Mouse (Mus musculus) mouse embryonic stem cell (cell line): Measurements from ENCODE around the gene Fam124a.

ENCODE experiments used
- in situ Hi-C, 2 experiments: fragments of 300-500 bp; cut with MboI; formaldehyde crosslinking; loops; 1 replicate in 1 of 2; 3 replicates in 1 of 2; pipeline ENCODE4 v1.14.3; 2019 to 2020; ENCODE audit warnings: low sequenced_read_pairs in 2 of 2, low pct_unique_long_range_greater_than_20kb in 1 of 2, mixed read lengths in 1 of 2; ENCODE audit not compliant: unreplicated experiment in 1 of 2

The Fam124a gene

DNA sequence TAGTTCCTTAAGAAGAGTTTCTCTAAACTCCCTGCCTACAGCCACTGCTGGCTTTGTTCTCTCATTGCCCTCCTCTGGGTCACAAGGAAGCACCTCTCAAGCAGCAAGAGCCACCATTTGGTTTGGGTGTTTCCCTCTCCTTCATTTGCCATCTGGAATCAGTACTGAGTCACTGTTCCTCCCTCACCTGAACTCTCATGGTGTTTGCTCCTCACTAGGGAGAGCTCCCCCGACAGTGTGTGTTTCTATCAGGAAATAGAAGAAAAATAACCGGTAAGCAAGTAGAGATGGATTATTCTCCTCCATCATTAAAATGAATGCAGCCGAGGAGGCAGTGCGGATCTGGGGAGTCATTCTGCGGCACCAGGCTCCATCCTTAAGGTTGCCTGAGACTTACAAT, 13.9 kb downstream of the Fam124a start:
- in situ Hi-C loops, result no loop called here

DNA sequence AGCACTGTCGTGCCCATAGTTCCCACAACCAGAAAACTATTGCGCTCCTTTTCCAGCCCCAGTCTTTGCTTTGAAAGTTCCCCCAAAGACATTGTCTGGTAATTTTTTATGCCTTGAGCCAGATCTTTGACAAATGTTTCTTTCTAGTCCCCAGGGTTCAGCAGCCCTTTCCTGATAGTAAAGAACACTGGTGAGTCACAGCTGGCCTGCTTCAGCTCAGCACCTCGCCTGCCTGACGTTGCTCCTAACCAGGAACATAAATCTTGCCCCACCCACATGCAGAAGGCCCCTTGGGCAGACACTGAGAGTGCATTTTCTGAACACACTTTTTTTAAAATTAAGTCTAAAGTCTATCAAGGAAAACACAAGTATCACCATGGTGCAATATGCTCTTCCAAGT, 14.8 kb downstream of the Fam124a start:
- in situ Hi-C loops, result no loop called here

DNA sequence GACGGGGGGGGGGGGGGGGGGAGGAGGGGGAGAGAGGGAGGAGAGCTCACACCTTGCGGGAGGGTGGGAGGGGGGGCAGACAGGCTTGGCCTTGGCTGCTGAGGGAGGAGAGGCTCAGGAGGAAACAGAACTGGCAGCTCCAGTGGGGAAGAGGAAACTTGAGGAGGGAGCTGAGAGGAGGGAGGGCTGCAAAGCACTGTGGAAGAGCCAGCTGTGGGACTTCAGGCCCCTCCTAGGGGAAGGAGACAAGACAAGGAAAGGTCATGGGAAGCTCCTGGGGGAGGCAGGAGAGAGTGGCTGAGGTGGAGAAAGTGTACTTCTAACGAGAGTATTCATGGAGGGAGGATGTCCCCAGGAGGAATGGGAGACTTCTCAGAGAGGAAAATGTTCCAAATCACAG, 17.9 kb downstream of the Fam124a start:
- in situ Hi-C loops, result no loop called here

DNA sequence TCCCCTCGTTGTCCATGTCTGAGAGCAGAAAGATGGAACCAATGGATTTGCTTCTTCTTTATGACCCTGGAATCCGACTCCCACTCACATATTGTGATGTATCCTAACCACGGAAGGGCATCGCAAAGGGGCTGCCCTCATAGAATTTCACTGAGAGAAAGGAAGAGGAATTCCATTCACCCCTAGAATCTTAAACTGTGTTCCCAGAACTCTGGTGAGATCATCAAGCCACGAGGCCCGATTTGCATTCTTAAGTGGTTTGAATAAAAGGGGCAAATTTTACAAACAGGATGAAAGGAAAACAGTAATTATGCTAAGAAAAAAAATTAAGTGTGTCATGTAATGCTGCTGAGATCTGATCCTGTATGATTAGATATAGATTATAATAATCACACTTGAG, 19.4 kb downstream of the Fam124a start:
- in situ Hi-C loops, result no loop called here

DNA sequence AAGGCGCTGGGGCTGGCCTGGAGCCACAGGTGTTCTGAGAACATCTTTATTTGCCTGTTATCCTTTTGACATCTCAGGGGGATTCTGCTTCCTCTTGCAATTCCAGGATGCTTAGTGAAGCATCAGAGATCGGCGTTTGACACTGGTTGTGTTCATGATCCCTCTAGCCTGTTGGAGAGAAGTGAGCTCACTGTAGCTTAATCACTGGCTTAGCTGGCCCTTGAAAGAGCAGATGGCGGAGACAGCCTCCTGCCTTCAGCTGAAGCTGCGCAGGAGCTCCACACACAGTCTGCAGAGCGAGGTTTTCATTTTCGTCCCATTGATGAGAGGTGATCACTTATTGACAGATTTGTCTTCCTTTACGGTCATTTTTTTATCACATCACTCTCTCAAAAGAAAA, 20.3 kb downstream of the Fam124a start:
- in situ Hi-C loops, result no loop called here

DNA sequence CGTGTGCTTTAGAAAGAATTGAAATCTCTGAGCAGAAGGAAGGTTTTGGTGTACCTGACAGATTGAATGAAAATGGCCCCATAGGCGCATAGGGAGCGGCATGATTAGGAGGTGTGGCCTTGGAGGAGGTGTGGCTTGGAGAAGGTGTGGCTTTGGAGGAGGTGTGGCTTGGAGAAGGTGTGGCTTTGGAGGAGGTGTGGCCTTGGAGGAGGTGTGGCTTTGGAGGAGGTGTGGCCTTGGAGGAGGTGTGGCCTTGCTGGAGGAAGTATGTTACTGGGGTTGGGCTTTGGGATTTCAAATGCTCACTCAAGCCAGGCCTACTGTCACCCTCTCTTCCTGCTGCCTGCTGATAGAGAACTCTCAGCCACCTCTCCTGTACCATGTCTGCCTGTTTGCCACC, 25.4 kb downstream of the Fam124a start:
- in situ Hi-C loops, result no loop called here

DNA sequence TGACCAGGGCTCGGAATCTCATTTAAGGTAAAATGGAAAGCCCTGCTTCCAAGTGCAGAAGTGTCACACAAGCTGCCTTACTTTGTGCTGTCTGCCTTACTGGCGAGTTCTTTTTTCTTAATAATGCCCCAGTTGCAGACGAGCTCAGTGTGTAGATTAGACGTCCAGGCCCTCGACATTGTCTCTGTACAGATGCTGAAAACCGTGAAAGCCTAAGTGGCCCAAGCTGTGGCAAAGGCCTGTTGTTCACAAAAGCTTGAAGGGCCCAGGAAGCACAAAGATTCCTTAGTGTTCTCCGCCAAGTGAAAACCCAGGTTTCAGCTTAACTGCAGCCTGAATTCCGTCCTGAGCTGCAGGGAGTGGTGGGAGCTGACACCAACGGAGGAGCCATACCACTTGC, 26.2 kb downstream of the Fam124a start:
- in situ Hi-C loops, result no loop called here

DNA sequence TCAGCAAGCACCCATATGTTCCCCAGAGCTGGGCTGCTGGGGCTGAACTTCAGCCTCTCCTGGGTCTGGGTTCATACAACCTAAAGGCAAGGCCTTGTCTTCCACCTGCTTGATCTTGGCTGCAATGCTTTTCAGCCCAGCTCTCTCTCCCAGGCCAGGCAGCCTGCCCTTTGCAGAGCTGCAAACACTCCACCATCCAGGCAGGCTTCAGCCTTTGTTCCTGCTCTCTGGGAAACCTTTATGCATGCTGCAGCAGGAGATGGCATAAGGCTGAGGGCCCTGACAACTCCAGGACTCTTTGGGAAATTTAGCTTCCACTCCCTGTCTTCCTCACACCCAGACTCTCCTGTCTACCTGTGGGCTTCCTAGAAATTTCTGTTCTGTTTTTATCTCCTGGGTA, 29.1 kb downstream of the Fam124a start:
- in situ Hi-C loops, result no loop called here

DNA sequence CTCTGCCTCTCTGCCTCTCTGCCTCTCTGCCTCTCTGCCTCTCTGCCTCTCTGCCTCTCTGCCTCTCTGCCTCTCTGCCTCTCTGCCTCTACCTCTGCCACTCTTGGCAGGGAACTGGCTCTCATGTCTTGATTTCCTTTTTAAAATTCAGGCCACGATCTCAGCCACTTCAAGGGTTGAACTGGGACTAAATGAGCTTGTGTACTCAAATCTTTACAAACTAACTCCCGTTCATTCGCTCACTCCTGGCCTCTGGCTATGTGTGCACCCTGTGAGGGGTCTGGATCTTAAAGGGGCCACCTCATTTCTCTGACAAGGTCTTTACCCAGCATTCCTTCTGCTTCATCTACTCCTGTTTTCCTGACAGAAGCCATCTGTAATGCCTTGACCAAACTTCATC, 29.8 kb downstream of the Fam124a start:
- in situ Hi-C loops, result no loop called here

DNA sequence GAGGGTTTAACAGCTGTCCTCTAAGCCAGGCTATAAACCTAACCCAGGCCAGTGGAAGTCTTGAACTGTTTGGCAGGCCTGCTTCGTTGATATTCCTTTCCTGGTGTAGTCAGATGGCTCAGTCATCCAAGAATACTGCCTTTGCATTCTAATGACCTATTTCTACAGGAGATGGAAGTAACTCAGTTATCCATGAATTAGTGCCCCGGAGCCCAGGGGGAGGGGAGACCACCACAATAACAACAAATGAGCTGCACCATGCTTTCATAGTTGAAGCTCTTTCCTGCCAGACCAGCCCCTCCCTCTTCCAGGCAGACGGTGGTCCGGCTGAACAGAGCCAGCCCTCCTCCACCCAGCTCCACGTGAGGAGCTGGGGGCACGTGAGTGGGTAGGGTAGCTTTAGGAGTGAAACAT, 44.6 kb downstream of the Fam124a start:
- in situ Hi-C loops, result no loop called here

DNA sequence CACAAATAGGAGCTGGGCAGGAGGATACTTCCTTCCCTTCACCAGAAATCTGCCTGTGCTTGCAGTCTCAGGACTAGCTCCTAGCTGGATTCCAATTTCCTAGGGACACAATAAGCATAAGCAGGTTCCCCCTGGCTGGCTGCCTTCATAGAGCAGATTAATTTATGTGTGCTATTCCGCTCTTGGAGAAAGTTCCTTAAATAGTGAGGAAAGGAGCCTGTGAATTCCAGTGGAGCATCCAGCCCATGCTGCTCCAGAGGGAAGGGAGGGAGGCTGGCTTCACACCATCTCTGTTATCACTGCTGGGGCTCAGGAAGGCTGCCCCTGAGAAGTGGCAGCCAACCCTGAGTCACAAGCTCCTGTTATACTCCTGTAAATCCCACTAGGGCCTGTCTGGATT, 46.7 kb downstream of the Fam124a start:
- in situ Hi-C loops, result no loop called here

DNA sequence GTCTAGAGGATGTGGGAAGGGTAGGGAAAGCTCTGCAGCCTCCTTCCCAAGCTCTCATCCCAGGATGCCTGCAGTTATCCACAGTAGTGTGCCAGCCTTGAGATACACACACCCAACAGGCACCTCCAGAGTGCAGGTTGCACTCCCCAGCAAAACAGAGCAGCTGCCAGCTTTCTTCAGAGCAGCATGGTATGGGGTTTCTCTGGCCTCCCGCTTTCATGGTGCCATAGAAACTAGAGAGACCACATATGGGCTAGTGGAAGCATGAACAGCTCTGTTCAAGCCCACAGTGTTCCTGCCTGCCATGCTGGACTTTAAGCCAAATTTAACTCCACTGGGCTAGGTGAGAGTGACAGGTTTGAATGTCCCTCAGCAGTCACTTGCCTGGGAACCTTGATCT, 47.3 kb downstream of the Fam124a start:
- in situ Hi-C loops, result no loop called here

DNA sequence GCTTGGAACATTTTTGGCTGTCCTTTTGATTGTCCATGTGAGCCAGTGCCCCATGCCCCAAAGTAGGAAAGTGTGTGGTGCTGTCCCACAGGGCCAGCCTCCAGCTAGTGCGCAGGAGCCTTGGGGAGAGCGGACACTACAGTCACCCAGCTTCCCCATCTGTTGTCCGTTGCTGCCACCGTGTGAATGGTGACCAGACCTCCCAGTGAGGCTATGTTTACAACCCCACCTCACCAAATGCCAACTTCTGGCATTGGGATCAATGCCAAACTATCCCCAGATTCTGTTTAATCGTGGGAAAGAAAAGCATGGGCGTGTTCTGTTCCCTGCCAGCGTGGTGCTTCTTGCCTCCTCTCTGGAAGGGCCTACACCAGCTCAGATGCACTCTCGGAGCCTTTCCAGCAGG, 52.3 kb downstream of the Fam124a start:
- in situ Hi-C loops, result no loop called here

DNA sequence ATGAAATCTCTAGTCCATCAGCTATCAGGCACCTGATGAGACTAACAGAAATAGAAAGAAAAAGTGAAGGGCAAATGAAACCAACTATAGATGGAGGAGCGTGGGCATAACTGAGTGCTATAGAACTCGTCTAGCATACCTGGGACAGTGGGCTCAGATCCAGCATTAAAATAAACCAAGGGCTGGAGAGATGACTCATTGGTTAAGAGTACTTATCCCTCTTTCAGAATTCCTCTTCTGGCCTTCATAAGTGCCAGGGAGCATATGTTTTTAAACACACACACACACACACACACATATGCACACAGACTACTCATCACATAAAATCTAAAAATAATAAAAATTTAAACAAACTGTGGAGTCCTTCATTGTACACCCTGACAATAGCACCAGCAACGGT, 54.4 kb downstream of the Fam124a start:
- in situ Hi-C loops, result no loop called here

DNA sequence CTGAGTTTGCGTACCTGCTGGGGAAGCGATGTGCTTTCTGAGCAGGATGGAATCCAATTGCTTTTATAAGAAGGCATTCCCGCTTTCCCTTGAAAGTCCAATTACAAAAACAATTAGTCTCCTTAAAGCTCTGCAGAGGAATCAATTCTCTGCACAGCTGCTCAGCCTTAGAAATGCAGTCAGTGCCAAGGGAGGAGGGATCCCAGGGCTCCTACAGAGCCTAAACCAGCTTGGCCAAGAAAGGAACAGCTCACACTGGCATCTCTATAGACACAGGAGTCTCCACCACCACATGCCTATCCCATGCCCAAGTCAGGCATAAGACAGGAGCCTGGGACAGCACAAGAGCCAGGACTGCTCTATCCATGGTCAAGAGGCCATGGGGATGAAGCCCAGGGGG, 66.9 kb downstream of the Fam124a start:
- in situ Hi-C loops, result no loop called here

DNA sequence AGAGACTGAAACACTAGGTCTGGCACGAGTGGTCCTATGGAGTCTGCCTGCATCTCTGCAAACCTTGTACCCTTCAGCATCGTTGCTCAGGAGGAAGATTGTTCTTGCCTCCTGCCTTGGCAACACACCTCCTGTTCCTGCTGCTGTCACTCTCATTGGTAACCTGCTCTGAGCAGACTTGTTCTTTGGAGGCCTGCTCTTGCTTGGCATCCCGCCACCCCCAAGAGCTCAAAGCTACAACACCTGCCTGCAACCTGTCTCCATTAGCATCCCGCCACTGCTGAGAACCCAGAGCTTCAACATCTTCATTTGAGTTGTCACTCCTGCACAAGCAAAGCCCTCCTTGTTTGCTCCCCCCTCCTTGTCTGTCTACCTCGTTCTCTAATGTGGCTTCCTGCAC, 72.4 kb downstream of the Fam124a start:
- in situ Hi-C loops, result no loop called here

DNA sequence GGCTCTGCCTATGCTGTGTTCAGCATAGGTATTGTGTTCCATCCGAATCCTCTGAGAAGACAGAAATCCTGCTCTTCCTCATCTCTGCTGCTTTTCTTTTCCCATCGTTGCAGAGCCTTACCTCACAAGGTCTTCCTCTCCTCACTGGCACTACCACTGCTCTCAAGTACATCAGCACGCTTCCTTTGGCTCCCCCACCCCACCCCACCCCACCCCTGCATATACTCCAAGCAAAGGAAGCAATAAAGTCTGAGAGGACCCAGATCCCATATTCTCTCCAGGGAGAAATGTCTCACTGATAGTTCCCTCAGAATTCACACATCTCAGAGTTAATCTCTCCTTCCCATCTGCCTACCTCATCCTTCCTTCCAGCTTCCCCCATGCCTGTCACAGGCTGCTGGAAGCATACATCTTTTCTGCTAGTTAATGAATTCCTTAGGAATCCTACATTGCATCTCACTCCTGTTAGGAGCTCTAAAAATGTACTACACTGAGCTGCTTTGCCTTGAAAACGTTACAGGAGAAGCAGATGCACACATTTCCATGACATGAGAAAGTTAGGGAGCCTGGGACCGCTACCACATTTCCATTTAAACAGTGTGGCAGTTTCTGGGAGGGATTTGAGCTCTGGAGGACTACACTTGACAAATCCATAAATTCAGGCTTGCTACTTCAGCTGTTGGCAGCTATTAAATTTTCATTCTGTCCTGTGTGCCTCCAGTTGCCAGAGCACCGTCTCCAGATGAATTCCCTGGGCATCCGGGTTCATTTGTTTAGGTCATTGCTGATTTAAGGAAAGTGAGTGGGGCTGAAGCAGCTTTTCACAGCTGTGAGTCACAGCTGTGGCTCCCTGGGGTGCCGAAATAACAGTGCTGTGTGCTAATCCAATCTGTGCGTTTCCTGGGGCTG, 82.2 kb downstream of the Fam124a start:
- in situ Hi-C loops, result no loop called here

DNA sequence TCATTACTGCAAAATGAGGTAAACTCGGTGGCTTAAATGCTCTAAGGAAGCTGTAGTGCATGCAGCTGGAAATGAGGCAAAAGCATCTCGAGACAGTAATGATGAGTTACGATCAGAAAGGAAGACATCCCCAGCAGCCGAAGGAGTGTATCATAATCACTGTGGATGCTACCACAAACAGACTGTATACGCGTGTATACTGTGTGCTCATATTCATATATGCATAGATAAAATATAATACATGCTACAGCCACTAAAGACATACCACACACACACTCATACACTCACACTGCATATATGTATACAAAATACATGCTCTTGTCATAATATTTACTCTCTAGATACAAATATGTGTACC, 82.8 kb downstream of the Fam124a start:
- in situ Hi-C loops, result no loop called here

DNA sequence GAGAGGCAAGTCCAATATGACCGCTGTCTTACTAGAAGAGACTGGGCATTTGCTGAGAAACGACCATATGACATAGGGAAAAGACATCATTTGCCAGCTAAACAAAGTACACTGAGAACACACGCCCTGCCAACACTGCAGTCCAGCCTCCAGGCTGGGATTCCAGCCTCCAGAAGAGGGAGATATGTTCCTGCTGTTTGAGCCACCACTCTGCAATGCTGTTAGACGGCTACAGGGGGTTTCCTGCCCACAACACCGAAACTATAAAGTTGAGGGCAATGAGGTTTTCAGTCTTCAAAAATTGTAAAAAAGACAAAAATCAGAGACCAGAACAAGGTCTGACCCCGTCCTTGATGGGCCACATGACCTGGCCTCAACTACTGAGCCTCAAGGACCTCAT, 83.6 kb downstream of the Fam124a start:
- in situ Hi-C loops, result no loop called here

DNA sequence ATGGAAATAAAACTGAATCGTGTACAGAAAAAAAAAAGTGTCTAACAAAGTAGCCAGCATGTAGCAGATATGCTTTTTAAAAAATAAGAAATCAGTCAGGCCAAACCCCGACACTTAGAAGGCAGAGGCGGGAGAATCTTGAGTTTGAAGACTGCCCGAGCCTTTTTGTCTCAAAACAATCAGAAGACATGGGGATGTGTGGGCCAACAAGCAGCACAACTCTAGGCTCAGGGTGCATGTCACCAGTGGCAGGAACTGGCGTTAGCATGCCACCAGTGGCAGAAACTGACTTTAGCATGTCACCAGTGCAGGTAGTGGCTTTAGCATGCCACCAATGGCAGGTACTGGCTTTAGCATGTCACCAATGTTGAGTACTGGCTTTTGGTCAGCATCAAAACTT, 84.0 kb downstream of the Fam124a start:
- in situ Hi-C loops, result no loop called here

DNA sequence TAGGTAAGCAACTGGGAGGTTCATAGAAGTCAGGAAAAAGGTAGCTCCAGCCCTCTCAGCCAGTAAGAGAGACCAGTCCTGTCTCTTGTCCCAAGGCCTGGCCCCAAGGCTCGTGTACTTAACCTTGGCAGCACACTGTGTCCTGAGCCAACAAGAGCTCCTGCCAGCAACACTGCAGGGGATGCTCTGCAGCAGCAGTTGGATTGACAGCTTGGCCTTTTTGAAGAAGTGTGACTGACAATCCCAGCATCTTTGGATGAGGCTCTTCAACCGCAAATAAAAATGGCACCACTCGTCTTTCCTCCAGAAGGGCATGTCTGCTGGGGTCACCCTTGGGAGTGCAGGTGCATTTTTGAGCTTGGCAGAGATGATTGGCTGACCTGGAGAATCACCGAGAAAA, 84.9 kb downstream of the Fam124a start:
- in situ Hi-C loops, result no loop called here
